Mouse (Mus musculus) stomach, postnatal 0 days (tissue): Measurements from ENCODE around the gene Grik1.

Source experiments
- CTCF ChIP-seq: IDR thresholded peaks from 2 replicates; pipeline ENCODE4 v1.5.1; 2016; ENCODE audit warnings: antibody characterized with exemption, low read depth, mild to moderate bottlenecking, moderate library complexity
- EP300 ChIP-seq: optimal IDR thresholded peaks from 2 replicates; pipeline ENCODE3; 2016; ENCODE audit warnings: antibody characterized with exemption

DNA sequence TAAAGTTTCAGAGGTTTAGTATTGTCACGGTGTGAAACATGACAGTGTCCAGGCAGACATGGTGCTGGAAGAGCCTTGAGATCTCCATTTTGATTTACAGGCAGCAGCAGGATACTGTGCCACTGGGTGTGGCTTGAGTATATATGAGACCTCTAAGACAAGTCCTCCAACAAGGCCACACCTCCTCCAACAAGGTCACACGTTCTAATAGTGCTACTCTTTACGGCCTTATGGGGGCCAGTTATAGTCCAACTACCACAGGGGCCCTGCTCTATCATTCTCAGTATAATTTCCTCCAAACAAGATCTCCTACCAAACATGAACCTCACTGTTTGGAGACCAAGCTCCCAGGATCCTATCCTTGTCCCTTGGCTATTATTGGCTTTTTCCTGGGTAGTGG, 441.3 kb downstream of the Grik1 start:
- TF ChIP-seq EP300 (no peak), CTCF (no peak)
